Mouse (Mus musculus) liver, embryonic 14.5 days (tissue): ENCODE data around the gene Il5.

Source experiments
- CTCF ChIP-seq: IDR thresholded peaks from 2 replicates; pipeline ENCODE4 v1.5.1; 2016; ENCODE audit warnings: antibody characterized with exemption, low read depth, control low read depth
- EP300 ChIP-seq: IDR thresholded peaks from 2 replicates; pipeline ENCODE4 v1.6.1; 2016; ENCODE audit warnings: antibody characterized with exemption, low read depth

DNA sequence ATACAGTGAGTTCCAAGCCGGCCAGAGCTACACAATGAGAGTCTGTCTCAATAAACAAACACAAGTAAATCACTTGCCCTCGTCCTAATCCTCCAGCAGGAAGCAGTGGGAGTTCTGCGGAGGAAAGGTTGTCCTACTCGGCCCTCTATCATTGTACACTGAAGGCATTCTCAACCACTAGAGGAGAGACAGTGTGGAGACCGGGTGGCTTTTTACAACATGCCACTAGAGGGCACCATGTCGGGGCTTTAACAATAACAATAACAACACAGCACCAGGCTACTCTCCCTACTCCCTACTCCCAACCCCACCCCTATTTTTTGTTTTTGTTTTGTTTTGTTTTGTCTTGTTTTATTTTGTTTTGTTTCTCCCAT, 17.0 kb downstream of the Il5 start:
- TF ChIP-seq EP300 (no peak), CTCF (peak; percentile 65)
